Mouse (Mus musculus): Measurements from ENCODE around the gene Gm8212.
"Not testable (repeated sequence)": the region's sequence is repeated elsewhere in the genome, so short reads cannot be mapped to it uniquely, and the experiment has no call there.

The Gm8212 gene

GRCm38 (mm10) chr14:44197361-44197760 lies at the start of gene Gm8212:
TSS of gene Gm8212 (plus strand) at chr14:44197661.
- DNase-seq (ENCODE audit: low read depth, low spot score): not testable (repeated sequence)

GRCm38 (mm10) chr14:44213154-44213553 lies 15.7 kb downstream of the Gm8212 start, which contains the start of gene 4930503E14Rik:
TSS of gene 4930503E14Rik (minus strand) at chr14:44213254.
- not testable (repeated sequence) for H3K27me3 ChIP-seq (ENCODE audit: control insufficient read depth, insufficient read depth, low read length, poor library complexity, severe bottlenecking); H3K36me3 ChIP-seq (ENCODE audit: control insufficient read depth, insufficient read depth, low read length, poor library complexity, severe bottlenecking); DNase-seq (ENCODE audit: low read depth, low spot score)

More at GRCm38 (mm10) chr14:44197361-44197760, at the start of gene Gm8212:
- H3K36me3 ChIP-seq (ENCODE audit: control insufficient read depth, insufficient read depth, low read length, poor library complexity, severe bottlenecking); H3K27me3 ChIP-seq (ENCODE audit: control insufficient read depth, insufficient read depth, low read length, poor library complexity, severe bottlenecking): not testable (repeated sequence)

- no peaks in the 10 kb centered on the region for H3K36me3 ChIP-seq (ENCODE audit: control insufficient read depth, insufficient read depth, low read length, poor library complexity, severe bottlenecking)
- no peaks in the 10 kb centered on the region for H3K27me3 ChIP-seq (ENCODE audit: control insufficient read depth, insufficient read depth, low read length, poor library complexity, severe bottlenecking)
- no peak for DNase-seq (ENCODE audit: low read depth, low spot score)
These were observed 50.6 kb downstream of the Gm8212 start for GRCm38 (mm10) chr14:44248039-44248438.
